Mouse (Mus musculus): ENCODE results near the gene Cs. TPM values are rescaled to one million over a fixed set of nuclear protein-coding genes. Genes with fewer than 3 reads are reported as not detected.

The Cs gene
- 25.2 TPM for polyA plus RNA-seq (2014; fragmentation: Illumina TruSeq; extraction: RNeasy Lipid Tissue Mini Kit (QIAGEN cat#74804); ENCODE audit: low read depth, low replicate concordance)

DNA sequence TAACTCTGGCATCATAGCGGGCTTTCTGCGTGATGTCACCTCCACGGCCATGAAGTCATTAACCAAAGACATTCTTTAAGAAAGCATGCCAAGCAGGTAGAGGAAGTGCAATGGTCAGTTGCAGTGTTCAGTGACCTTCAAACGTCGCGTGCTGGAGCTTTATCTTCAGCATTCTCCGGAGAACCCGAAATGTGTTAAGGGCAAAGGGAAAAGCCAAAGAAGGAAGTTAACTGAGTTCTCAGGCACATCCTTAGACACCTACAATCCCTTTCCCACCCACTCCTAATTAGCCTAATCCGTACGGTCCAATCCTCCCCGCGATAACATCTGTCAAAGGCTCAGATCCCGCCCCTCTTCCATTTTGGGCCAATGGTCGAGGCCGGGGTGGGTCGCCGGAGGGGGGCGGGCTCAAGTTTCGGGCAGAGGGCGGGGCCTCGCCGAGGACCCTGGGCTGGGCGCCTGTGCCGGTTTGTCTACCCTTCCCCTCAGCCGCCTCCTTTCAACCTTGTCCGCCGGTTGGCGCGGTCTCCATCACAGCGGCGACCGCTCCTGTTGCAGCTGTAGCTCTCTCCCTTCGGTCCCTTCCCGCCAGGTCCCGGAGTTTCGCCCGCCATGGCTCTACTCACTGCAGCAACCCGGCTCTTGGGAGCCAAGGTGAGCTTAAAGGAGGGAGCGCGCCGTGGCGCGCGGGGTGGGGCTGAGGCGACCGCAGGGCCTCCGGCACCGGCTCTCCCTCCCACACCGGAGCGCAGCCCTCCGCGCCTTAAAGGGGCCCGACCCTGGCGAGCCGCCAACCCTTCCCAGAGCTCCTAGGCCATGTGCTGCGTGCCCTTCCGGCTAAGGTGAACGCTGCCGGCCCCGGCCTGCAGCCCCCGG, at the start of gene Cs:
Gene Cs, plus strand, starts transcription at position 429 of the 876 bp plus-strand sequence.

DNA sequence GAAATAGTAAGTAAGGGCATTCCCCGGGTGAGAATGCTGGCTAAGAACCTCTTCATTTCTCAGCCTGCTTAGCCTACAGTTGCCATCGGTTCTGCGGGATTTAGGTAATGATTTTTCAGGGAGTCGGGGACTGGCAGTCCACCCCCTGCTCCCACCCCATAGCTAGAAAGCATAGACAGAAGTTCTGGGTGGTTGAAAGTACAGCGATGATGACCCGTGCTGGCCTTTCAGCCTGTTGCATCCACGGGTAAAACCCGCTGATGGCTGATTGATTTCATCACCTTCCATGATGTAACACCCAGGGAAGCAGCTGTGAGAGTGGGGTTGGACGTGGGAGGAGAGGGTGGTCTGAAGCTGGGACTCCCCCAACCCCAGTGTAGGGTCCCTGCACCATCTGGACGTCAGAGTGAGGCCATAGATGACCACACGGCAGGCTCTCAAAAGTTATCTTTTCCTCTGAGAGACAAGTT, 38.8 kb upstream of the Cs start, which contains the start of gene Il23a:
Gene Il23a, minus strand, starts transcription at position 51 of the 470 bp plus-strand sequence.

DNA sequence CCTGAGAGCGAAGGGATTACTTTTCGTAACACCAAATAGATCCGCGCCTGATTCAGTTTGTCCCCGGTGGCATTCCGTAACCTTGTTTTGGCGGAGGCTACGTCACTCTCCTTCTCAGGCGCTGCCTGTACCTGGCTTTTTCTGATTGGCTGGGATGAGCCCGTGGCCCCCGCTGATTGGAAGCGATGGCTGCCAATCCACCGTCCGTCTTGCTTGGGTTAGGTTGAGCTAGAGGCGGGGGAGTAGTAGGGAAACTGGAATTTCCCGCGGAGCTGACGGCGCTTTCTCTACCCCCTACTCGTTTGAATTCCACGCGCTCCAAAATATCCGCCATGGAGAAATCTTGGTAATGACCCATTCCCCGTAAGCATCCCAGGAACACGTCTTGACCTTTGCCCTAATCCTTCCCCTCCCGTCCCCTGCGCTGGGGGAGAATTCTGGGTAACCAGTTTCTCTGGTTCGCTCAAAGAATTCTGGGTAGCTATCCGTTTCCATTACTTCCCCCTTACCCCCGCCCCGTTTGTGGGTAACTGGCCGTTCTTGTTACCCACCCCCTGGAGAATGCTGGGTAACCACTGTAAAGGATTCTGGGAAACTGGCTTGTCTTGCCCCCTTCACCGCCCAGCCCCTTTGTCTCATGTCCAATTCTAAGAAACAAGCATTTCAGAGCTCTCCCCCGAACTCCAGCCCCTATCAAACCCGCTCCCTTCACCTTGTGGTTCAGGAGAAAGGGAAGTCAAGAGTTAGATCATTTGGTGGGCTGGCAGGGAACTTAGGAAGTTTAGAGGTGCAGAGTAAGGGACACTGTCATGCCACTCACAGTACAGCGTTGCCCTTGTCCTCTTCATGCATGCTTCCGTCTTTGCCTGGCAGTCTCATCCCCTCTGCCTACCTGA, 34.2 kb upstream of the Cs start, which contains the start of gene Pan2:
Gene Pan2, plus strand, starts transcription at position 210 of the 896 bp plus-strand sequence.

DNA sequence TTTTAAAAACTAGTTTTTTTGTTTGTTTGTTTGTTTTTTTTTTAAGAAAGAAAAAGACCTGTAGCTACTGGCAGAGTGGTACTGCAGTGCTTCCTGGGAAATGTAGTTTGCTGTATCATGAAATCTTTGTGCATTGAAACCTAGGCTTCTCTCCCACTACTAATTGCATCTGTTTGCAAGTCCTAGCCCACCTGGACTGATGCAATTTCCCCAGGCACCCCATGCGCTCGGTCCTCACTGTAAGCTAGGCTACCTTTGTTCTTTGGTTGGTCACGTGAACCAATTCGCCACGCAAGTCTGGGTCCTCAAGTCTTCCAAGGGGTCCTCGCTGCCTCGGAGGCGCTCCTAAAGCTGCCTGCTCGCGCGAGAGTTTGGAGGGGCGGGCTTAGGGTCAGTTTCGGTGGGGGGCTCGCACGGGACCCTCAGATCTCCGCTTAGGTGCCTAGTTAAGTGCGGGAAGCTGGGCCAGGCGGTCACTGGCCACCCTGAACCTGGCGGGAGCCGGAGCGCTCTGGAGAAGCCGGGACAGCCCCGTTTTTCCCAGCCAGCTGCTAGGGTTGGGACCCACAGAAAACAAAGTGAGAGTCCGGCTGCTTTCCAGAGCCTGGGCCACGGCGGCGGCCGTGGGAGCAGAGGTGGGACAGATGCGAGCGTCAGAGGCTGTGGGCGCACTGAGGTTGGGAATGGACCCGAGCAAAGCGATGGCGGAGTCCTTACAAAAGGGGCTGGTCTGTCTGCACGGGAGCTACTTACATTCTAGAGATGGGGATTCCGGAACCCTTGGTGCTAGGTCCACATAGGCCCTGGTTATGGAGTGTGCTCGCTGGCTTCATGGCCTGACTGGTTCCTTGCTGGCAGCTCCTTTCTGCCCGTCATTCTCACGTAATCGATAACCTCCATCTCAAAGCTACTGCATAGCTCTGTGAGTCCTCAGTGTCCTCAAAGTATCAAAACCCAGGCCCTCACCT, 15.1 kb upstream of the Cs start, which contains the start of gene Cnpy2:
Gene Cnpy2, plus strand, starts transcription at position 319 of the 968 bp plus-strand sequence.

DNA sequence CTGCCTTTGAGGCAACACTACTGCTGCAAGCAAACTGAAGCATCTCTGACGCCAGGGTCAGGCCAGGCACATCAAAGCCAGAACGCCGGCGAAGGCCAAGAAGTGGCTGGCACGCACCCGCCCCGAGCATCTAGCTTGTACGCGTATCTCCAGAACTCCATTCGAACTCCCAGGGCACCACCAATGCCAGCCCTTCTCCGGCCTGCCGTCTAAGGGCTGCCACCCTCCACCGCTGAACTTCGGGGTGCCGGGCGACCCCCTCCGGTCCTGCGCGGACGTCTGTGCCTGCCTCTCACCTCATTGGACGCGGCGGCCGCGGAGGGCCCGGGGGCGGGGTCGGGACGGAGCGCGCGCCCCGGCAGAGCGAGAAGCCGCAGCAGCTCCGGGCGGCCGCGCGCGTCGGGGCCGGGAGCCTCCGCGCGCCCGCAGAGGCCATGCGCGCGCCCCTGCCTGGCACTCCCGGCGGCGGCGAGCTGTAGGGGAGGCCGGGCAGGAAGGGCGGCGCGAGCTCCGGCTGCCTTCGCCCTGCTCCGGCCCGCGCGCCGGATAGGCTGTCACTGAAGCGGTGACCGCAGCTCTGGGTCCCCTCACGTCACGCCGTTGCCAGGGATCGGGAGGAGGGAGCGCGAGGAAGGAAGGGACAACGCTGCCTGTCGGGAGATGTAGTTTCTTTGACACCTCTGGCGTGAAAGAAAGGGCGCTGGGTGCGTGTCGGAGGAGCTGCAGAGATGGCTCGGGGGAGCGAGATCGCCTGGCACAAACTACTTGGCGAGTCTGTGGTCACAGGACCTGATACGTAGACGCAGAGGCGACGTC, 31.1 kb downstream of the Cs start, which contains the start of gene Coq10a:
Gene Coq10a, minus strand, starts transcription at position 596 of the 816 bp plus-strand sequence.

DNA sequence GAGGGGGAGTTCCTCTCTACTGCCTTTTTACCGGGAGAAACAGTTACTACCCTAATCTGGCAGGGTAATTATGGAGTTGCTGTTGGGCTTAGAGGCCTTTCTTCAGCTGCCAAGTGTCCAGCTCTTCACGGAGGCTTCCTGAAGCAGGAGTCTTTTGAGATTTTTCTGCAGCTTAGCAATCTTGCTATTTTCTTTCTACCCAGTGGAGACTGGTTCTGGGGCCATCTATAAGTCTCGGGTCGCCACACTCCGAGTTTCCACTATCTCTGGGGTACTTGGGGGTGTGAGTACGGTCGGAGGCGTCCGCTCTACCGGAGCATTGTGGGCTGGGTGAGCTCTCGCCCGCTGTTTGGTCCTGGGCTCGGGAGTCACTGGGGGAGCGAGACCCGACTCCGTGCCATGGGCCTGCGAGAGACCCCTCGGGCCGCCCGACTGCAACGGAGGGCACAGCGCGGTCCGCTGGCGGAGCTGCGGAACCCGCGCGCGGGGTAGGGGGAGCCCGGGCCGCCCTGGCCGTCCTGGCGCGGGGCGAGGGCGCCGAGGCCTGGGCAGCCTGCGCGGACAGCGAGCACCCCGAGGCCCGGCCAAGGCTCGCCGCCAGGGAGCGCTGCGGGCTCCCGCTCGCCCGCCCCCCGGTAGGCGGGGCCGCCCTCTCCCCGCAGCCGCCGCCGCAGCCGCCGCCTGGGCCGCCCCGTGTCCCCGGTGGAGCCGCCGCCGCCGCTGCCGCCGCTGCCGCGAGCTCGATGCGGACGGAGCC, 39.1 kb downstream of the Cs start, which contains the start of gene Ankrd52:
Gene Ankrd52, plus strand, starts transcription at position 661 of the 757 bp plus-strand sequence.

DNA sequence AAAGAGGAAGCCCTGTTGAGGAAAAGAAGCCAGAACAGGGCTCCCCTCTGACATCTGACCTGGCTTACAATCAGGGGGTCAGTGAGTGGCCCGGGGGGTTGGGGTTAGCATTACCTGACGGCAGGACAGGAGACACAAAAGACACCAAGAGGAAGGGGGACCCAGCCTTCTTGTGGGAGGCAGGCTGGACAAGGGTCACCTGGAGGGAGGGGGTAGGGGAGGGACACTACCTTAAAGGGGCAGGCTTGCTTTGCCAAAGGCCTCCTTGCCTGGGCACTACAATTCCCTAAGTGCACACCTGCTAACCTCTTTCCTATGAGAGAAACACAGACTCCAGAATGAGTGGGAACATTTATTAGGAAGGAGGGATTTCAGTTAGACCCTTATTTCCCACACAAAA, 63.5 kb downstream of the Cs start, which contains the start of gene Slc39a5:
Gene Slc39a5, minus strand, starts transcription at position 174 of the 400 bp plus-strand sequence.

DNA sequence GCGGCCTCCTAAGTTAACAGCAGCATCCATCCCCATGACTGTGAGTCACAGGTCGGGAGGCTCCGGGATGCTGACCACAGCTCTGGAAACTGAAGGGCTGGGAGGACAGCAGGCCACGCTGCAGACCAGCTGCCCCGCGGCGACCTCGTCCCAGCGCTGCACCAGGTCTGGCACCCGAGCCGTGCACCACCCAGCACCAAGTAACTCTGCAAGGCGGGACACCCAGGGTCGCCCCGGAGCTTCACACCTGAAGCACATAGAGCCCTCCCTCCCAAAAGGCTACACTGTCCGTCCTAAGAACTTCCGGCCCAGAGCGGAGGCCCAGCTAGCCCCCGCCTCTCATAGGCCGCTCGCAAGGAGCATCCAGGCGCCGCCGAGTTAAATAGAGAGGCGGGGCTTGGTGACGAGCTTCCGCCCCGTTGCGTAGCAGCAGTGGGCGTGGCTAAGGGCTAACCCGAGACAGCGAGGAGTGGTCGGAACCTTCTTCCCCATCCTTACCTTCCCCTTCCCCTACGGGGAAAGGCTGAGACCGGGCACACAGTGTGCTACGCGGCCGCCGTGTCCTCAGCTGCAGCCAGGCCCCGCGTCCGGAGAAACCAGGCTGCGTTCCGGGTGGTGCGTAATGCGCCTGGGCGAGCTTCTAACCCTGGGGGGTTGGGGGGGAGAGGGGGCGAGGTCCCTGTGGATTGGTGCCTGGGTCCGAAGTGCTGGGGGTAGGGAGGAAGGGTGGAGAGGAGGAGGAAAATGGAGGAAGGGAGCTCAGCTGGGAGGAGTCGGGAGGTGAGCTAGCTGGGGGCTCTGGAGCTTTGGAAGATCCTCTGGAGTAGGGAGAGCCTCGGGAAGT, 73.9 kb downstream of the Cs start, which contains the start of the genes Nabp2 and Rnf41:
Gene Nabp2, minus strand, starts transcription at position 282 of the 844 bp plus-strand sequence.
Gene Rnf41, plus strand, starts transcription at position 447 of the 844 bp plus-strand sequence.

Other genes with a start within 250 kb of the Cs start
- 58.1 TPM for gene Baz2a, start 246.2 kb upstream of the Cs start, polyA plus RNA-seq (2014; fragmentation: Illumina TruSeq; extraction: RNeasy Lipid Tissue Mini Kit (QIAGEN cat#74804); ENCODE audit: low read depth, low replicate concordance)
- 5.9 TPM for gene Rbms2, start 157.4 kb upstream of the Cs start, polyA plus RNA-seq (2014; fragmentation: Illumina TruSeq; extraction: RNeasy Lipid Tissue Mini Kit (QIAGEN cat#74804); ENCODE audit: low read depth, low replicate concordance)
- gene Gls2, start 143.3 kb upstream of the Cs start, polyA plus RNA-seq (2014; fragmentation: Illumina TruSeq; extraction: RNeasy Lipid Tissue Mini Kit (QIAGEN cat#74804); ENCODE audit: low read depth, low replicate concordance), result 0.53 TPM
- 3.3 TPM for gene Spryd4, start 125.9 kb upstream of the Cs start, polyA plus RNA-seq (2014; fragmentation: Illumina TruSeq; extraction: RNeasy Lipid Tissue Mini Kit (QIAGEN cat#74804); ENCODE audit: low read depth, low replicate concordance)
- not detected for gene Mip, start 111.9 kb upstream of the Cs start, polyA plus RNA-seq (2014; fragmentation: Illumina TruSeq; extraction: RNeasy Lipid Tissue Mini Kit (QIAGEN cat#74804); ENCODE audit: low read depth, low replicate concordance)
- gene Timeless, start 105.7 kb upstream of the Cs start, polyA plus RNA-seq (2014; fragmentation: Illumina TruSeq; extraction: RNeasy Lipid Tissue Mini Kit (QIAGEN cat#74804); ENCODE audit: low read depth, low replicate concordance), result 2.2 TPM
- gene Apon, start 83.6 kb upstream of the Cs start, polyA plus RNA-seq (2014; fragmentation: Illumina TruSeq; extraction: RNeasy Lipid Tissue Mini Kit (QIAGEN cat#74804); ENCODE audit: low read depth, low replicate concordance), result not detected
- 0.34 TPM for gene Apof, start 69.1 kb upstream of the Cs start, polyA plus RNA-seq (2014; fragmentation: Illumina TruSeq; extraction: RNeasy Lipid Tissue Mini Kit (QIAGEN cat#74804); ENCODE audit: low read depth, low replicate concordance)
- gene Stat2, start 67.2 kb upstream of the Cs start, polyA plus RNA-seq (2014; fragmentation: Illumina TruSeq; extraction: RNeasy Lipid Tissue Mini Kit (QIAGEN cat#74804); ENCODE audit: low read depth, low replicate concordance), result 1.8 TPM
- gene Il23a, start 39.0 kb upstream of the Cs start, polyA plus RNA-seq (2014; fragmentation: Illumina TruSeq; extraction: RNeasy Lipid Tissue Mini Kit (QIAGEN cat#74804); ENCODE audit: low read depth, low replicate concordance), result 0.36 TPM
- 10.8 TPM for gene Pan2, start 34.4 kb upstream of the Cs start, polyA plus RNA-seq (2014; fragmentation: Illumina TruSeq; extraction: RNeasy Lipid Tissue Mini Kit (QIAGEN cat#74804); ENCODE audit: low read depth, low replicate concordance)
- 7.6 TPM for gene Cnpy2, start 15.3 kb upstream of the Cs start, polyA plus RNA-seq (2014; fragmentation: Illumina TruSeq; extraction: RNeasy Lipid Tissue Mini Kit (QIAGEN cat#74804); ENCODE audit: low read depth, low replicate concordance)
- 4.6 TPM for gene Coq10a, start 31.3 kb downstream of the Cs start, polyA plus RNA-seq (2014; fragmentation: Illumina TruSeq; extraction: RNeasy Lipid Tissue Mini Kit (QIAGEN cat#74804); ENCODE audit: low read depth, low replicate concordance)
- gene Ankrd52, start 39.4 kb downstream of the Cs start, polyA plus RNA-seq (2014; fragmentation: Illumina TruSeq; extraction: RNeasy Lipid Tissue Mini Kit (QIAGEN cat#74804); ENCODE audit: low read depth, low replicate concordance), result 2.2 TPM
- gene Slc39a5, start 63.5 kb downstream of the Cs start, polyA plus RNA-seq (2014; fragmentation: Illumina TruSeq; extraction: RNeasy Lipid Tissue Mini Kit (QIAGEN cat#74804); ENCODE audit: low read depth, low replicate concordance), result not detected
- gene Nabp2, start 73.8 kb downstream of the Cs start, polyA plus RNA-seq (2014; fragmentation: Illumina TruSeq; extraction: RNeasy Lipid Tissue Mini Kit (QIAGEN cat#74804); ENCODE audit: low read depth, low replicate concordance), result 9.7 TPM
- 9.4 TPM for gene Rnf41, start 73.9 kb downstream of the Cs start, polyA plus RNA-seq (2014; fragmentation: Illumina TruSeq; extraction: RNeasy Lipid Tissue Mini Kit (QIAGEN cat#74804); ENCODE audit: low read depth, low replicate concordance)
- 96.4 TPM for gene Smarcc2, start 121.5 kb downstream of the Cs start, polyA plus RNA-seq (2014; fragmentation: Illumina TruSeq; extraction: RNeasy Lipid Tissue Mini Kit (QIAGEN cat#74804); ENCODE audit: low read depth, low replicate concordance)
- 20.5 TPM for gene Myl6, start 156.4 kb downstream of the Cs start, polyA plus RNA-seq (2014; fragmentation: Illumina TruSeq; extraction: RNeasy Lipid Tissue Mini Kit (QIAGEN cat#74804); ENCODE audit: low read depth, low replicate concordance)
- gene Myl6b, start 161.0 kb downstream of the Cs start, polyA plus RNA-seq (2014; fragmentation: Illumina TruSeq; extraction: RNeasy Lipid Tissue Mini Kit (QIAGEN cat#74804); ENCODE audit: low read depth, low replicate concordance), result 0.71 TPM
- 0.36 TPM for gene Esyt1, start 188.1 kb downstream of the Cs start, polyA plus RNA-seq (2014; fragmentation: Illumina TruSeq; extraction: RNeasy Lipid Tissue Mini Kit (QIAGEN cat#74804); ENCODE audit: low read depth, low replicate concordance)
- gene Zc3h10, start 210.0 kb downstream of the Cs start, polyA plus RNA-seq (2014; fragmentation: Illumina TruSeq; extraction: RNeasy Lipid Tissue Mini Kit (QIAGEN cat#74804); ENCODE audit: low read depth, low replicate concordance), result 3.2 TPM
- 21.9 TPM for gene Rpl41, start 211.6 kb downstream of the Cs start, polyA plus RNA-seq (2014; fragmentation: Illumina TruSeq; extraction: RNeasy Lipid Tissue Mini Kit (QIAGEN cat#74804); ENCODE audit: low read depth, low replicate concordance)
- gene Pa2g4, start 228.3 kb downstream of the Cs start, polyA plus RNA-seq (2014; fragmentation: Illumina TruSeq; extraction: RNeasy Lipid Tissue Mini Kit (QIAGEN cat#74804); ENCODE audit: low read depth, low replicate concordance), result 83.5 TPM

Data from testis, adult 10 weeks (tissue).